Mouse (Mus musculus): ENCODE measurements around the gene Sbf2.
"Not testable (repeated sequence)": the region's sequence is repeated elsewhere in the genome, so short reads cannot be mapped to it uniquely, and the experiment has no call there.

The Sbf2 gene

GRCm38 (mm10) chr7:110614133-110615063 lies at the start of gene Sbf2:
TSS of gene Sbf2 (minus strand) at chr7:110614922.
- DNase-seq (ENCODE audit: low spot score in 2 of 2), result peak; percentile 90 to 91

GRCm38 (mm10) chr7:110658378-110658928 lies 43.7 kb upstream of the Sbf2 start:
- no peak for DNase-seq (ENCODE audit: low spot score in 2 of 2)

- DNase-seq (ENCODE audit: low spot score in 2 of 2), result no peak
Observed at GRCm38 (mm10) chr7:110655966-110656365, 41.2 kb upstream of the Sbf2 start.

- no peak for DNase-seq (ENCODE audit: low spot score in 2 of 2)
Observed at GRCm38 (mm10) chr7:110655230-110655629, 40.5 kb upstream of the Sbf2 start.

- DNase-seq (ENCODE audit: low spot score in 2 of 2), result no peak
Observed at GRCm38 (mm10) chr7:110651091-110651490, 36.4 kb upstream of the Sbf2 start.

GRCm38 (mm10) chr7:110650491-110650890 lies 35.8 kb upstream of the Sbf2 start:
- DNase-seq (ENCODE audit: low spot score in 2 of 2), result no peak

GRCm38 (mm10) chr7:110649133-110649987 lies 34.6 kb upstream of the Sbf2 start:
- peak; percentile 34 to 54 for DNase-seq (ENCODE audit: low spot score in 2 of 2)

GRCm38 (mm10) chr7:110648455-110649085 lies 33.8 kb upstream of the Sbf2 start:
- peak; percentile 57 to 62 for DNase-seq (ENCODE audit: low spot score in 2 of 2)

- DNase-seq (ENCODE audit: low spot score in 2 of 2), result peak; percentile 33 to 44
Observed at GRCm38 (mm10) chr7:110647559-110648454, 33.1 kb upstream of the Sbf2 start.

GRCm38 (mm10) chr7:110646611-110647407 lies 32.1 kb upstream of the Sbf2 start:
- no peak for DNase-seq (ENCODE audit: low spot score in 2 of 2)

GRCm38 (mm10) chr7:110645859-110646258 lies 31.1 kb upstream of the Sbf2 start:
- no peak for DNase-seq (ENCODE audit: low spot score in 2 of 2)

GRCm38 (mm10) chr7:110645311-110645710 lies 30.6 kb upstream of the Sbf2 start:
- peak; percentile 41 to 75 for DNase-seq (ENCODE audit: low spot score in 2 of 2)

GRCm38 (mm10) chr7:110639958-110640357 lies 25.2 kb upstream of the Sbf2 start:
- not testable (repeated sequence) for DNase-seq (ENCODE audit: low spot score in 2 of 2)

GRCm38 (mm10) chr7:110639291-110639915 lies 24.7 kb upstream of the Sbf2 start:
- DNase-seq (ENCODE audit: low spot score in 2 of 2), result no peak

GRCm38 (mm10) chr7:110638305-110639110 lies 23.8 kb upstream of the Sbf2 start:
- peak in 1 of 2 experiments; percentile 53 for DNase-seq (ENCODE audit: low spot score in 2 of 2)

- no peak for DNase-seq (ENCODE audit: low spot score in 2 of 2)
Observed at GRCm38 (mm10) chr7:110636559-110636958, 21.8 kb upstream of the Sbf2 start.

- no peak for DNase-seq (ENCODE audit: low spot score in 2 of 2)
Observed at GRCm38 (mm10) chr7:110635929-110636328, 21.2 kb upstream of the Sbf2 start.

GRCm38 (mm10) chr7:110631136-110631888 lies 16.6 kb upstream of the Sbf2 start:
- peak in 1 of 2 experiments; percentile 31 for DNase-seq (ENCODE audit: low spot score in 2 of 2)

Data from heart, adult 9 months (tissue).